Mouse (Mus musculus) testis, postnatal 14 days (tissue): Measurements from ENCODE around the gene Zfp712.

Source experiments
- DNase-seq: peaks from one replicate; pipeline ENCODE4 v3.0.0; 2021; ENCODE audit warnings: low spot score

The Zfp712 gene

GRCm38 (mm10) chr13:67060786-67061358 lies at the start of gene Zfp712:
TSS of gene Zfp712 (minus strand) at chr13:67061170.
- peak; percentile 88 for DNase-seq

DNA sequence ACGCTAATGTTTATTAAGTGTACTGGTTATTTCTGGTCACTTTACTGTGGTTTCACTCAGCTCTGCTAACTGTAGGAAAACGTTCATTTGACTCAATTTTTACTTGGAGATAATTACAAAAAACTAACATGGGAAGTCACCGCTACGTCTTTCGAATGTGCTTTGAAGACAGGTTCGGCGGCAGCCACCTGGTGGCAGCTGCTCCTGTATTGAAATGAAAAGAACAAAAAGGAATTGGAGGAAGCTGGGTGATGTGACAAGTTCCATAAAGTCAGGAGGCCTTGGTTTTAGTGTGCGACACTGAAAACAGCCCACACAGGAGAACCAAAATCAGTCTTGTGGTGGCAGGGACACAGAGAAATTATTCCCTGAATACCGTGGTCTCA lies 47.8 kb upstream of the Zfp712 start:
- peak; percentile 21 for DNase-seq

DNA sequence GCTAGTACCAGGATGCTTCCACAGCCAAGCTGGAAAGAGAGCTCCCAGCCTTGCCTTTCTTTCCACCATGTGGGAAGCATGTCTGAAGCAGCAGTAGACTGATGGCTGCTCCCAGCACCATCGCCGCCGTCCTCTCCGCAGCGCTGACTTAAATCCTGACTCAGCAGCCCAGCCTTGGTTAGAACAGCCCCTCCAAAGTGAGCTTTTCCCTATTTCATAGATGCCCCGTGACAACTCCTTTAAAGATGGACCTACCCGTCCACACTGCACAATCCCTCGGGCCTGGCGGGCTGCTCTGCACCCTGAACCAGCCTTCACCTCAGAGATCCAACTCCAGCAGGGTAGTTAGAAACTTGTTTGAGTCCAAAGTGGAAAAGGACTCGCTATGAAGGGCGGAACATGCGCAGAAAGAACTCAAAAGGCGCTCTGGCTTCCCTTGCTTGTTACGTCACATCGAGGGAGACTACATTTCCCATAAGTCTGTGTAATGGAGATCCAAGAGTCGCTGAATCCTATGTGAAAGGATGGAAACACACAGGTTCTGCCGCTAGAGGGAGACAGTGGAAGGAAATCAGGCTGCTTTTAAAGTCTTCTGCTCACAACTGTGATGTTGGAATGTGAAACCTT lies 47.3 kb upstream of the Zfp712 start, which contains the start of gene Gm28557:
TSS of gene Gm28557 (minus strand) at position 411 of the 627 bp plus-strand sequence.
- DNase-seq: peak; percentile 89

GRCm38 (mm10) chr13:67107681-67108080 lies 46.7 kb upstream of the Zfp712 start:
- no peak for DNase-seq

- no peak for DNase-seq
These were observed 36.9 kb upstream of the Zfp712 start, which contains the start of gene Zfp708 for GRCm38 (mm10) chr13:67097876-67098275. TSS of gene Zfp708 (minus strand) at chr13:67097976.

- DNase-seq: no peak
These were observed 29.2 kb upstream of the Zfp712 start for GRCm38 (mm10) chr13:67090154-67090553.

- no peak for DNase-seq
These were observed 21.0 kb upstream of the Zfp712 start for GRCm38 (mm10) chr13:67081946-67082345.

DNA sequence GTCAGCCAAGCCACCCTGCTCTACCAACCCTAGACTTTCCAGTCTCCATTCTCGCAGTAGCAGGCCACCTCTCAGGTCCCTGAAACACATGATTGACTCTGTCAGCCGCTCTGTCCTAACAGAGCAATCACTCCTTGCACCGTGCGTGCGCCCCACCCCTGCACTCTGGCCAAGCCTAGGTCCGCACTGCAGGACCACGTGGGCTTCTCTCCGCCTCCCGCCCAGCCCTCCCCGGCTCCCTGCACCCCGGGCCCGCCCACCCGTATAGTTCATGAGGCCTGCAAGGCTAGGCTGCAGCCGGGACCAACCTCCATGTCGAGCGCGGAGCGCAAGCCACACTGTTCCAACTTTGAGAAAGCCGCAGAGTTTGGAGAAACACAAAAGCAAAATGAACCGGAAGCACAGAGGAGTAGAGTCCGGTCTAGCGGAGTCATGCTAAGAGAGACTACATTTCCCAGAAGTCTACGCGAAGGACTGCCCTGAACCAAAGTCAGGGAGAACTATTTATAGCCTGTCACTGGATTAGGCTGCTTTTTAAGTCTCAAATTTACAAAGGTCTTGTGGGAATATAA lies 20.3 kb upstream of the Zfp712 start:
- DNase-seq: peak; percentile 73

GRCm38 (mm10) chr13:67077244-67077643 lies 16.3 kb upstream of the Zfp712 start:
- no peak for DNase-seq

GRCm38 (mm10) chr13:67072786-67073185 lies 11.8 kb upstream of the Zfp712 start:
- no peak for DNase-seq

DNA sequence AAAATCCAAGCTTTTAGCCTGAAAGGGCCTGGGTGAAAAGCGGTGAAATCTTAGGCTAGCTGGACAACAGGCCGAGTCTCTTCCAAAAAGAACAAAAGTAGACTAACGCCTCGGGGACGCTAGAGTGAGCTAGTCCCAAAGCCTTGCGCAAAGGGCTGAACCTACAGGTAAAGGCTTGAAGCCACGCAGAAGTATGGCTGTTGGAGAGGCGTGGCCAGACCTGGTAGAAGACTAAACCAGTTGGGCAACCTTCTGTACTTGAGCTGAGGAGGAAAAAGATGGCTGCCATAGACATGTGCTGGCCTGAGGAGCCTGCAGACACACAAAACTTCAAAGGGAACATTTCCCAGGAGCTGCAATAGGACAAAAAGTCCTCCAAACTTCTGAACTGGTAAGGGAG lies 4.4 kb upstream of the Zfp712 start:
- DNase-seq: no peak

- DNase-seq: no peak
These were observed 1.5 kb upstream of the Zfp712 start for GRCm38 (mm10) chr13:67062427-67062826.

DNA sequence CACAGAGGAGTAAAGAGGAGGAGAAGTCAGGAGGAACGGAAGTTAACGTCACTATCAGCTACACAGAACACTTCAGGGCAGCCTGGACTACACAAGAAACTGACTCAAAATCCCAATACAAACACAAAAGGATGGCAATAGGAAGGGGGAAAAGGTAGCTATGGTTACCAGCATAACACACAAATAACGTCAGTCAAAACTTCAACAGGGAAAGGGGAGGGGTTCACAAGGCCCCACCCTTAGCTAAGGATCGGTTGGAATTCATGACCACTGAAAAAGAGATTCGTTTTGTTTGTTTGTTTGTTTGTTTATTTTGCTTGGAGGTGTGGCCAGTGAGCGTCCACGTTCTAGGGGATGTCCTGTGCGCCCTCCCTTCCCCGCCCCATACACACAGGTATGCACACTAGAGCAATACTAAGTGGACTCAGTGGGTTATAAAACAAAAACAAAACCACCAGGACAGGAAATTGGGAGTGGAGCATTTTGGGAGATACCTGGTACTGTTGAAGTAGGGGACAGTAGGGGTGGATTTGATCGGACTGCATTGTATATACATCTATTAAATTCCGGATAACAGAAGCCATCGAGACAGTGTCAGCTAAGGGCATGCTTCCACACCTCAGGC lies 697 bp downstream of the Zfp712 start:
- no peak for DNase-seq
